Mouse (Mus musculus) ES-E14 (cell line): ENCODE measurements around the gene Dnajb1. TPM values are rescaled to one million over a fixed set of nuclear protein-coding genes. Genes with fewer than 3 reads are reported as not detected.
A peak's percentile ranks its signal among the peaks of the same experiment; 100 is the strongest.

Source experiments
- DNase-seq: peaks from one replicate; pipeline ENCODE4 v3.0.0-alpha.2; 2013; ENCODE audit warnings: low read depth, low spot score
- H3K27ac ChIP-seq: 2 replicates; pipeline ENCODE4 v1.5.1; 2012; ENCODE audit warnings: low read depth, mild to moderate bottlenecking, low read length, moderate library complexity, mixed read lengths; ENCODE audit not compliant: poor library complexity, insufficient read depth, severe bottlenecking
- H3K36me3 ChIP-seq: 2 replicates; pipeline ENCODE4 v1.6.1; 2012; ENCODE audit warnings: mild to moderate bottlenecking, low read length, moderate library complexity, mixed read lengths; ENCODE audit not compliant: control insufficient read depth, poor library complexity, insufficient read depth, severe bottlenecking
- H3K4me1 ChIP-seq, 2 experiments: fragments of 150-350 bp in 1 of 2; sonication (generic) in 1 of 2; 2 replicates each; pipeline ENCODE4 v1.6.1; 2012; ENCODE audit warnings: low read length in 2 of 2, mild to moderate bottlenecking in 1 of 2, mixed read lengths in 1 of 2; ENCODE audit not compliant: control insufficient read depth in 2 of 2, insufficient read depth in 2 of 2, poor library complexity in 1 of 2
- H3K4me3 ChIP-seq, 2 experiments: fragments of 150-350 bp in 1 of 2; sonication (generic) in 1 of 2; 2 replicates each; pipeline ENCODE4 v1.5.1; 2012; ENCODE audit warnings: low read length in 2 of 2, low read depth in 1 of 2, mild to moderate bottlenecking in 1 of 2, mixed read lengths in 1 of 2; ENCODE audit not compliant: insufficient read depth in 1 of 2, poor library complexity in 1 of 2, severe bottlenecking in 1 of 2
- H3K9ac ChIP-seq: 2 replicates; pipeline ENCODE4 v1.6.1; 2012; ENCODE audit warnings: low read depth, mild to moderate bottlenecking, low read length, mixed read lengths; ENCODE audit not compliant: poor library complexity, insufficient read depth, severe bottlenecking
- H3K9me3 ChIP-seq: fragments of 150-350 bp; sonication (generic); 2 replicates; pipeline ENCODE4 v1.6.1; 2012; ENCODE audit warnings: low read depth, mild to moderate bottlenecking, low read length; ENCODE audit not compliant: control insufficient read depth, insufficient read depth
- CHD2 ChIP-seq: IDR thresholded peaks from 2 replicates; pipeline ENCODE4 v1.6.1; 2014; ENCODE audit warnings: mild to moderate bottlenecking, low read depth, low read length, inconsistent platforms
- HCFC1 ChIP-seq: IDR thresholded peaks from 2 replicates; pipeline ENCODE4 v1.6.1; 2012; ENCODE audit warnings: low read length, inconsistent platforms, borderline replicate concordance; ENCODE audit not compliant: insufficient read depth
- MAFK ChIP-seq: IDR thresholded peaks from 2 replicates; pipeline ENCODE4 v1.6.1; 2014; ENCODE audit warnings: mild to moderate bottlenecking, low read depth, low read length, inconsistent platforms; ENCODE audit not compliant: insufficient read depth
- ZC3H11A ChIP-seq: IDR thresholded peaks from 2 replicates; pipeline ENCODE4 v1.6.1; 2012; ENCODE audit warnings: low read depth, mild to moderate bottlenecking, inconsistent platforms, low read length, borderline replicate concordance
- ZNF384 ChIP-seq: IDR thresholded peaks from 2 replicates; pipeline ENCODE4 v1.6.1; 2012; ENCODE audit warnings: low read depth, low read length, inconsistent platforms
- in situ Hi-C, 2 experiments: fragments of 600-800 bp; cut with MboI; formaldehyde crosslinking; loops; one replicate each; pipeline ENCODE4 v1.15.1; 2025; ENCODE audit warnings: low sequenced_read_pairs in 2 of 2, inconsistent platforms in 1 of 2; ENCODE audit not compliant: unreplicated experiment in 2 of 2
- total RNA-seq: library from RNA; depleted of rRNA; stranded (reverse); fragments of 300-350 nt; gene quantifications from 2 replicates; pipeline ENCODE4 v1.2.3, GENCODE M21; 2012

Gene Dnajb1
- total RNA-seq, 1 experiment: 30.1 TPM

DNA sequence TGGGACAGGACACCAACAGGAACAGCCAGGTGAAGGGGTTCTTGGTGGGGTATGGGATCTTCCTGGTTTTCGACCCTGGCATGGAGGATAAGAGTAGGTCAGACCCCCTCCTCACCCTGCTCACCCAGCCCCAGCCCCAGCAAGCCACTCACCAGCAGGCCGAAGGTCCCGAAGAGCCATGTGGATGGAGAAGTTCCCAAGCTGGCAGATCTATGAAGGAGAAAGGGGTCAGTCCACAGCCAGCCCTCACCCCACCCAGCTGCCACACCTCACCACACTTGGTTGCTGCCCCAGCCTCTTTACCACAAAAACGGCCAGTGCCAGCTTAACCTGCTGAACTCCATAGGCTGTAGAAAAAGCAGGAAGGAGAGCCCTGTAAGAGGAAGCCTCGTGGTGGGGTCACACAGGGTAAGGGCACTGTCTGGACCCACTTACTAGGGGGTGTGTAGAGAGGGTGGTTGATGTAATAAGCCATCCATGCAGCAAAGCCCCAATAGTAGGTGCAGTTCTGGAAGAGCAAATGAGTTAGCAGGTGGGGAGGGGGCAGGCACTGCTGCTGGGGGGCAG, 35.7 kb upstream of the Dnajb1 start:
- DNase-seq: no peak
- H3K4me3 ChIP-seq: no peak overlapping the region
- peaks cover 29% of the 10 kb centered on the region for H3K36me3 ChIP-seq
- TF ChIP-seq CHD2 (no peak), ZC3H11A (no peak), HCFC1 (no peak), ZNF384 (no peak), MAFK (no peak)
- no peak overlapping the region for H3K9ac ChIP-seq
- peaks cover 9 to 40% of the 10 kb centered on the region in 2 experiments; a peak in 3 of 4 replicates for H3K4me1 ChIP-seq
- H3K9me3 ChIP-seq: no peaks in the 10 kb centered on the region
- in situ Hi-C loops: no loop called here
- no peak overlapping the region for H3K27ac ChIP-seq

DNA sequence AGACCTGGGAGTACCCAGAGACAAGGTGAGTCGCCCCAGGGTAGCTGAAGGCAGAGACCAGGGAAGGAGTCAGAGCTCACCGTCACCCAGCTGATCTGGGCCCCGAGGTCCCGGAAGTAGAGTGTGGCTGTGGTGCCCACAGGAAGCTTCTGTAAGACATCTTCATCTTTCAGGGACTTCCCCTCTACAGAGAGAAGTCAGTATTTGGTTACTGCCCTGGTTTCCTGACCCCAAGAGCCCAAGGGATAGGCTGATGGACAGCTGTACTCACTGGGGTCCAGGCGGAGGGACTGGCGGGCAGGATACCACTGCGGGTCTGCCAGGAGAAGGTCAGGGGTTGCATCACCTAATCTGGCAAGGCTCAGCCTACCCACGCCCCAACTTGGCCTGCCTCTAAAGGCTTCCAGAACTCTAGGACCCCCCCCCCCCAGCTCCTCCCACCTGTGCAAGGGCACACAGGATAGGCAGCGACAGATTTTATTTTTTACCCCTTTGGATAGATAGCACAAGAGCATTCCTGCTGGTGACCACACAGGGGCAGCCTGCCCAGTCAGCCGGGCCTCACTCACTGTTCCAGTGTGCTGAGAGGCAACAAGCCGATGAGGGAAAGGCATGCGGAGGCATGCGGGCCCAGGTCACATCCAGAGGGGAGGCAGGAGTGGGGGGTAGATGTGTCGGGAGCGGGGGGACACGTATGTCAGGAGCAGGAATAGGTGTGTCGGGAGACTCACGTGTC, 34.7 kb upstream of the Dnajb1 start:
- no peak for DNase-seq
- peaks cover 4 to 44% of the 10 kb centered on the region in 2 experiments; a peak in 2 of 4 replicates for H3K4me1 ChIP-seq
- H3K36me3 ChIP-seq: peaks cover 29% of the 10 kb centered on the region
- H3K27ac ChIP-seq: no peak overlapping the region
- no peak overlapping the region for H3K9ac ChIP-seq
- H3K9me3 ChIP-seq: no peaks in the 10 kb centered on the region
- in situ Hi-C loops: no loop called here
- peak overlapping the region in 1 of 2 experiments; percentile 26; a peak in 1 of 4 replicates for H3K4me3 ChIP-seq
- TF ChIP-seq MAFK: no peak
- TF ChIP-seq HCFC1: no peak
- TF ChIP-seq CHD2: no peak
- TF ChIP-seq ZNF384: no peak
- TF ChIP-seq ZC3H11A: no peak

DNA sequence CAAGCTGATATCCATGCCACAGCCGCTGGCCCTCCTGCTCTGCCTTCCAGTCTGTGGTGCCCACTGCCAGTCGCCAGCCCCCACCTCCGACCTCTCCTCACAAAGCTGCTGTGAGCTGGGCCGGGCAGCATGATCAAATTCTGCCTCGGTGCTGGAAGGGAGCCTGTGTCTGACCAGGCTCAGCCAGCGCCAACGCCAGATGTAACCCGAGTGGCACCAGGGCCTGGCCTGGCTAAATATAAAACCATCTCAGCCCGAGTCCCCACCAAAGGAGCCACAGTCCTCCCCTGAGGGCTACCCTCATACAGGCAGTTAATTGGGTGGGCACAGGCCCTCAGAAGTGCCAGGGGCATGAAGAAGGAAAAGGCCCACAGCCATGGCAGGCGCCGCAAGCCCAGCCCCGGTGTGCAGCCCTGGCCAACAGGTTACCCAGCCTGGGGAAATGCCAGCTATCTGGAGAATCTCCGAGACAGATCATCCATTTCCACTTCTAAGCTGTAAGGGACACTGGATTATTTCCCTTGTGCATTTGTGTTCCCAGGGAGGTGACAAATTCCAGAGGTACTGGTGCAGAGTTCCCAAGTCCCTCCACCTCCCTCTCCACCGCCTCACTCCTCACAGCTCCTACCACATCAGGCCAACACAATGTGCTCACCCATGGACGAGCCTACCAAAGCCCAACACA, 33.2 kb upstream of the Dnajb1 start:
- Histone ChIP-seq H3K9ac (no peak overlapping the region), H3K4me3 (no peak overlapping the region), H3K4me1 (peaks cover 4 to 44% of the 10 kb centered on the region in 2 experiments; a peak in 2 of 4 replicates), H3K9me3 (no peaks in the 10 kb centered on the region), H3K27ac (no peak overlapping the region), H3K36me3 (peaks cover 29% of the 10 kb centered on the region)
- TF ChIP-seq ZC3H11A: no peak
- TF ChIP-seq ZNF384: no peak
- TF ChIP-seq CHD2: no peak
- no peak for TF ChIP-seq HCFC1
- no peak for TF ChIP-seq MAFK
- in situ Hi-C loops: no loop called here
- no peak for DNase-seq

DNA sequence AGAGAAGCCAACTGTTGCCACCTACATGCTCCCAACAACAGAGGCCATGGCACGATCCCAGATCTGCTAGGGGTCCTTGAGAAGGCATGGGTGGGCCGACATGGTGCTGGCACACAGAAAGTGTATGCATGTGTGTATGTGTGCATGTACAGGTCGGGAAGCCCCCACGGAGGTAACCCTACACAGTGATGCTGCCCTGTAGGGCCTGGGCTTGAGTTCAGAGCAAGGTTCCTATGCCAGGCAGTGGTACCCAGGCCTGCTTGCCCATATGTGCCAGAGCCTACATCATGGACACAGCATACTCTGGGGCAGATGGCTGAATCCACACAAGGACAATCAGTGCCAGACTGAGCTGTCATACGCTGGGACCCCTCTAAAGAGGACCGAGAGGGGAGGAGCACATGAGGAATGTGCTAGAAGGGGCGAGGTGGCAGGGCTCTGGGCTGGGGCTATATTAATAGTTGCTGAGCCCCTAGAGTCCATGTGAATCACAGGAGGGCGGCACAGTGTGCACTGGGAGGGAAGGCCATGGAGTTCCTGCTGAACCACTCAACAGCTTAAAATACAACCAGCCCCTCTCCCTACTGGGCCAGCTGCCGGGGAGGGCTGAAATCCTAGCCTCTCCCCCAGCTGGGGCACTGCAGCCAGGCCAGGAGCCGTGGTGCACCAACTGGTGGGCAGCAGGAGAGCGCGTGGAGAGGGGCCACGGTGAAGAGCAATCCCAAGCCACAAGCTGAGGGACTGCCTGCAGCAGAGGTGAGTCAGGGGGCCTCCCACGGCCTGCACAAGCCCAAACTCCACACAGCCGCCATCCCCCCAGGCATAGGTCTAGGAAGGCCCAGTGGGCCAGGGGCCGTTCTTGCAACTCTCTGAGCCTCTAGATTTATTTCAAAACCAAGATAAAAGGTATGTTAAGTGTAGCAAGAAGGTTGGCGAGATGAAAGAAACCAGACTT, 32.2 kb upstream of the Dnajb1 start:
- no peak overlapping the region for H3K9ac ChIP-seq
- DNase-seq: no peak
- in situ Hi-C loops: no loop called here
- peaks cover 28% of the 10 kb centered on the region for H3K36me3 ChIP-seq
- H3K27ac ChIP-seq: no peak overlapping the region
- peaks cover 4 to 48% of the 10 kb centered on the region in 2 experiments; a peak in 2 of 4 replicates for H3K4me1 ChIP-seq
- no peak for TF ChIP-seq MAFK
- no peak overlapping the region for H3K4me3 ChIP-seq
- H3K9me3 ChIP-seq: no peaks in the 10 kb centered on the region
